Mouse (Mus musculus): ENCODE data around the gene Dmwd. TPM values are rescaled to one million over a fixed set of nuclear protein-coding genes. Genes with fewer than 3 reads are reported as not detected.

The Dmwd gene
- polyA plus RNA-seq, 1 experiment from 2014 or later = 3.6 TPM

DNA sequence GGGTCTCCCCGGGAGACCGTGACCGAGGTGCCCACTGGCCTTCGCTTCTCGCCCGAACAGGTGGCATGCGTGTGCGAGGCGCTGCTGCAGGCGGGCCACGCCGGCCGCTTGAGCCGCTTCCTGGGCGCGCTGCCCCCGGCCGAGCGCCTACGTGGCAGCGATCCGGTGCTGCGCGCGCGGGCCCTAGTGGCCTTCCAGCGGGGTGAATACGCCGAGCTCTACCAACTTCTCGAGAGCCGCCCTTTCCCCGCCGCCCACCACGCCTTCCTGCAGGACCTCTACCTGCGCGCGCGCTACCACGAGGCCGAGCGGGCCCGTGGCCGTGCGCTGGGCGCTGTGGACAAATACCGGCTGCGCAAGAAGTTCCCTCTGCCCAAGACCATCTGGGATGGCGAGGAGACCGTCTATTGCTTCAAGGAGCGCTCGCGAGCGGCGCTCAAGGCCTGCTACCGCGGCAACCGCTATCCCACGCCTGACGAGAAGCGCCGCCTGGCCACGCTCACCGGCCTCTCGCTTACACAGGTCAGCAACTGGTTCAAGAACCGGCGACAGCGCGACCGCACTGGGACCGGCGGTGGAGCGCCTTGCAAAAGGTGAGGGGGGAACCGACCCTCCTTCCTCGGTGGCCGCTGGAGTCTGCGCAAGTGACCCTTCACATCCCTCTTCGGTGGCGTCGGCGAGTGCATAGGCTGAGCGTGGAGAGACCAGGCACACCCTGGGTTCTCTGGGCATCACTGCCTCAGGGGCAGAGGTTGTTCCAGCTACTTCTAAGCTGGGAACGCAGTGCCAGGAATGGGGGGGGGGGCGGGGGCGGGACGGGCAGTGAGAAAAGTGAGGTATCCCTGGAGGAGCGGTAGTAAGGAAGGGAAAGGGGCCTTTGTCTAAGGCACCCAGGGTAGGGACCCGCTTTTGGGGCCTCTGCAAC is 19.1 kb downstream of the Dmwd start:
- Histone ChIP-seq H3K27ac (replicated peaks) (peak overlapping the region; percentile 84), H3K4me2 (peak overlapping the region; percentile 96), H3K9me3 (replicated peaks) (no peaks in the 10 kb centered on the region), H3K9ac (peak overlapping the region; percentile 60), H3K4me3 (replicated peaks) (peak overlapping the region; percentile 67), H3K36me3 (replicated peaks) (no peaks in the 10 kb centered on the region), H3K4me1 (replicated peaks) (peaks cover 59% of the 10 kb centered on the region), H3K27me3 (peaks cover 95% of the 10 kb centered on the region)
- no peak for ATAC-seq (ENCODE audit: insufficient read depth)
- whole genome bisulfite sequencing (ENCODE audit: insufficient replicate concordance) = under 1% methylated on average over 87 of the region's 87 CpGs

DNA sequence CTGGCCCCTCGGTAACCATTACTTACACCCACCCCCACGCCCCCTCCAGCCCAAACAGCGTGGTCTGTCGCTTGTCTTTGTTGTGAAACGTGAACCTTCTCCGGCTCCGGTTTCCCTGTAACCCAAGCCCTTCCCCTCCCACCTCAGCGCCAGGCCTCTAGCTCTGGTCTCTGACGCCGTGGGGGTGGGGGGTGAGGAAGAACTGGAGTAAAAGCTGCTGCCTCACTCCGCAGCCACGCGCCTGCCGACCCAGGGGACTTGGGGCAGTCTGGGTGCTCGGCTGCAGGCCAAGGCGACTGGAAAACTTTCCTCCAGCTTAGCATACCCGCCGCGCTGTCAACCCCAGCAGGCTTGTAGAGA is 19.7 kb downstream of the Dmwd start:
- Histone ChIP-seq H3K36me3 (replicated peaks) (no peaks in the 10 kb centered on the region), H3K4me1 (replicated peaks) (peaks cover 59% of the 10 kb centered on the region), H3K27me3 (peaks cover 95% of the 10 kb centered on the region), H3K4me2 (peak overlapping the region; percentile 96), H3K27ac (replicated peaks) (no peak overlapping the region; the same call in 1 of the 2 replicates), H3K9me3 (replicated peaks) (no peaks in the 10 kb centered on the region), H3K4me3 (replicated peaks) (peak overlapping the region; percentile 67), H3K9ac (no peak overlapping the region)
- WGBS (ENCODE audit: insufficient replicate concordance) = 4% methylated on average over 19 of the region's 19 CpGs
- no peak for ATAC-seq (ENCODE audit: insufficient read depth)

DNA sequence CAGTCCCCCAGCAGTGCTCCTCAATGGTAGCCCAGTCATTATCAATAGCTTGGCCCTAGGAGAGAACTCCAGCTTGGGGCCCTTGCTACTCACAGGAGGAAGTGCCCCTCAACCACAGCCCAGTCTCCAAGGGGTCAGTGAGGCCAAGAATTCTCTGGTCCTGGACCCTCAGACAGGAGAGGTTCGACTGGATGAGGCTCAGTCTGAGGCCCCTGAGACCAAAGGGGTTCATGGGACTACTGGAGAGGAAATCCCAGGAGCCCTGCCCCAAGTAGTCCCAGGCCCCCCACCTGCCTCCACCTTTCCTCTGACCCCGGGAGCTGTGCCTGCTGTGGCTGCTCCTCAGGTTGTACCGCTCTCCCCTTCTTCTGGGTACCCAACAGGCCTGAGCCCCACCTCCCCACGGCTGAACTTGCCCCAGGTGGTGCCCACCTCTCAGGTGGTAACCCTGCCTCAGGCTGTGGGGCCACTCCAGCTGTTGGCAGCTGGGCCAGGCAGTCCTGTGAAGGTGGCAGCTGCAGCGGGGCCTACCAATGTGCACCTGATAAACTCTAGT is 20.5 kb downstream of the Dmwd start:
- Histone ChIP-seq H3K9ac (no peak overlapping the region), H3K4me3 (replicated peaks) (no peak overlapping the region), H3K4me1 (replicated peaks) (peaks cover 59% of the 10 kb centered on the region), H3K36me3 (replicated peaks) (no peaks in the 10 kb centered on the region), H3K9me3 (replicated peaks) (no peaks in the 10 kb centered on the region), H3K27me3 (peaks cover 88% of the 10 kb centered on the region), H3K4me2 (peak overlapping the region; percentile 96), H3K27ac (replicated peaks) (no peak overlapping the region)
- ATAC-seq (ENCODE audit: insufficient read depth) = no peak
- WGBS (ENCODE audit: insufficient replicate concordance) = 42% methylated on average over 5 of the region's 5 CpGs

DNA sequence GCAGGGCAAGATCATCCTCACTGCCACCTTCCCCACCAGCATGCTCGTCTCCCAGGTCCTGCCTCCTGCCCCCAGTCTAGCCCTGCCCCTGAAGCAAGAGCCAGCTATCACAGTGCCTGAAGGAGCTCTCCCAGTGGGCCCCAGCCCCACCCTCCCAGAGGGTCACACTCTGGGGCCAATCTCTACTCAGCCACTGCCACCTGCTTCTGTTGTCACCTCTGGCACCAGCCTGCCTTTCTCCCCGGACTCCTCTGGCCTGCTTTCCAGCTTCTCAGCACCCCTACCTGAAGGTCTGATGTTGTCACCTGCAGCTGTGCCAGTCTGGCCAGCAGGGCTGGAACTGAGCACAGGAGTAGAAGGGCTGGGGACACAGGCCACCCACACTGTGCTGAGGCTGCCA is 21.2 kb downstream of the Dmwd start:
- WGBS (ENCODE audit: insufficient replicate concordance) = 27% methylated on average over 2 of the region's 2 CpGs
- H3K4me1 ChIP-seq (replicated peaks) = peaks cover 53% of the 10 kb centered on the region

DNA sequence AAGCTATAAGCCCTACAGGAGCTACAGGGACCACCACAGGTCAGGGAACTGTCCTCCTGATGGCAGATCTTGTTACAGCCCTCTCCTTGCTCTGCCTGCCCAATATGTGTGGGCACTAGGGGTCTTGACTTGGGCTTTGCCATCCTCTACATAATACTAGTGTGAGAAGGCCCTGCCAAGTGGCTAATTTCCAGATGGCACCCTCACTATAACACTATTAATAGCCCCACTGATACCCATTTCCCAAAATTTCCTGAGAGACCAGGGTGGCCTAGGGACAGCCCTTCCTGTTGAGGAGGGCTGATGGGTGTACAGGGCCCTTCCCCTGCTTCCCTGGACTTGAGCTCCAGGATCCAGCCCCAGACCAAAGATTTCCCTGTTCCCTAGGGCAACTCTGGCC is 21.8 kb downstream of the Dmwd start:
- Histone ChIP-seq H3K36me3 (replicated peaks) (no peaks in the 10 kb centered on the region), H3K4me1 (replicated peaks) (peaks cover 47% of the 10 kb centered on the region), H3K27me3 (peaks cover 77% of the 10 kb centered on the region), H3K27ac (replicated peaks) (no peak overlapping the region), H3K4me2 (no peak overlapping the region), H3K9me3 (replicated peaks) (no peaks in the 10 kb centered on the region), H3K9ac (no peak overlapping the region), H3K4me3 (replicated peaks) (no peak overlapping the region)
- ATAC-seq (ENCODE audit: insufficient read depth) = no peak

More for the DNA sequence above, 21.2 kb downstream of the Dmwd start:
- Histone ChIP-seq H3K9ac (no peak overlapping the region), H3K36me3 (replicated peaks) (no peaks in the 10 kb centered on the region), H3K27me3 (peaks cover 81% of the 10 kb centered on the region), H3K4me3 (replicated peaks) (no peak overlapping the region), H3K27ac (replicated peaks) (no peak overlapping the region), H3K9me3 (replicated peaks) (no peaks in the 10 kb centered on the region), H3K4me2 (no peak overlapping the region)
- ATAC-seq (ENCODE audit: insufficient read depth) = no peak

DNA sequence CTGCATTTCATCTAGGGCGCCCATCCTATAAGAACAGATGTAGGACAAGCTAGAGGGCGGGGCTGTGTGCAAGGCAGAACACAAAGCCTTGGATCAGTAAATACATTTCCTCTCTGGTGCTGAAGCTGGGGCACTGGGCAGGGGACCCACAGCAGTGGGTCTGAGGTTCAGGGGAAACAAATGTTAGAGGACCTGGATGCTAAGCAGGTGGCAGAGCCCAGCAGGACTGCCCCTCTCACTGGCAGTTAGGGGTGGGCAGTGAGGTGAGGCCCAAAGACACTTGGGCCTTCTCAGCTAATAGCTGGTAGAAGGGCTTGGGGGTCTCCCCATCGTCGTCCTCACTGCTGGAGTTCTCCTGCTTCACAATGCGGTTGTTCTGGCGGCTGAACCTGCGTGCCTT is 22.8 kb downstream of the Dmwd start:
- Histone ChIP-seq H3K36me3 (replicated peaks) (no peaks in the 10 kb centered on the region), H3K9ac (no peak overlapping the region), H3K27me3 (peaks cover 77% of the 10 kb centered on the region), H3K27ac (replicated peaks) (no peak overlapping the region), H3K4me1 (replicated peaks) (peaks cover 37% of the 10 kb centered on the region), H3K9me3 (replicated peaks) (no peaks in the 10 kb centered on the region), H3K4me2 (no peak overlapping the region), H3K4me3 (replicated peaks) (no peak overlapping the region)
- 55% methylated on average over 7 of the region's 7 CpGs for WGBS (ENCODE audit: insufficient replicate concordance)
- ATAC-seq (ENCODE audit: insufficient read depth) = no peak

DNA sequence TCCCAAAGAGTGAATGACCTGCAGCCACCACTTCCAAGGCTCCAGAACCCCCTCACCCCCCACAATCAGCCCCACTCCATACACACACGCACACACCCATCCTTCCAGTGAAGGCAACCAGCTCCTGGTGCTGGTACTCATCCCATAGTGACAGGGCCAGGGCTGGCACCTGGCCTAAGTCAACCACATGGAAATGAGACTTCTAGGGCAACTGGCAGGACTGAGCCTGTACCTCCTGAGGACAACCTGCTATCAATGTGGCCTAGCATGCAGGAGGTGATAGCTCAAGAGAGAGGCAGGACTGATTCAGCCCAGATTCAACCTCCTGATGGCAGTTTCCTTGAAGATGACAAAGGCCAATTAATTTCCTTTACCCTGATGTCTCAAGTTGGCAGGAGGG is 24.3 kb downstream of the Dmwd start:
- H3K27ac ChIP-seq (replicated peaks) = no peak overlapping the region
- H3K36me3 ChIP-seq (replicated peaks) = no peaks in the 10 kb centered on the region
- H3K4me1 ChIP-seq (replicated peaks) = peaks cover 22% of the 10 kb centered on the region
- H3K4me2 ChIP-seq = no peak overlapping the region
- H3K27me3 ChIP-seq = peaks cover 62% of the 10 kb centered on the region
- ATAC-seq (ENCODE audit: insufficient read depth) = no peak
- WGBS (ENCODE audit: insufficient replicate concordance) = 47% methylated on average over 1 of the region's 1 CpGs
- no peak overlapping the region for H3K4me3 ChIP-seq (replicated peaks)
- no peaks in the 10 kb centered on the region for H3K9me3 ChIP-seq (replicated peaks)
- no peak overlapping the region for H3K9ac ChIP-seq

DNA sequence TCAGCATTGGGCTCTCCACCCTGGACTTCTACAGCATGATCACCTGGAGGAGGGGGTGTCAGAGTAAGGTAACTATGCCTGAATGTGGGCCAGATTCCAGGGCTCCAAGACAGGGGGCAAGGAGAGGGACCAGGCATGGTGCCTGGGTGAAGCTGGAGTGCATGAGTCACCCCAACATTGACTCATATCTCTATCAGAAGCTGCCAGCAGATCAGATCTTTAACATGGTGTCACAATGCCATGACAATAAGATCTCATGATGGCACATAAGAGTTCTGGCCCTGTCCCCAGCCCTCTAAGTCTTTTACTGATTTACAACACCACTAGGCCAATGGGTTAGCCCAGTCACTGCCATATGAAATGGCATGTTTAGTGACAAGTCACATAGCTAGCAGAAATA is 27.7 kb downstream of the Dmwd start:
- Histone ChIP-seq H3K9me3 (replicated peaks) (no peaks in the 10 kb centered on the region), H3K27ac (replicated peaks) (no peak overlapping the region), H3K4me3 (replicated peaks) (no peak overlapping the region), H3K36me3 (replicated peaks) (no peaks in the 10 kb centered on the region), H3K27me3 (peaks cover 42% of the 10 kb centered on the region), H3K4me1 (replicated peaks) (0 out of 2 replicates have a peak, but pooled peaks cover 3% of the 10 kb centered on the region), H3K4me2 (no peak overlapping the region), H3K9ac (no peak overlapping the region)
- no peak for ATAC-seq (ENCODE audit: insufficient read depth)

DNA sequence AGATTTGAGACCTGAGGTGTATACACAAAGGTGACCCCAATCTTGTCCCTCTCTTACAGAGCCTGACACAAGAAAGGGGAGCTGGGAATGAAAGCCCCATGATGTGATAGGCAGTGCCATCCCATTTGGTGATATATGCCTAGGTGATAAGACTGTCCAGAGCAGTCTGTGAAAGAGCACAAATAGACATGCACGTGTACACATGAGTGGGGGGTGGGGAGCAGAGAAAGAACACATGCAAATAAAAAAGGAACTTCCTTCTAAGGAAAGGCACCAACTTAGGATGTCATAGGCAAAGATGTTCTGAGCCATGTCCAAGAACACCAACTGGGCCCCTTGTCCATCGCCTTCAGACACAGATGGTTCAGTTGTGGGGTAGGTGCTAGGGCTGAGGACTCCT is 28.5 kb downstream of the Dmwd start:
- 0 out of 2 replicates have a peak, but pooled peaks cover 3% of the 10 kb centered on the region for H3K4me1 ChIP-seq (replicated peaks)
- no peak overlapping the region for H3K4me3 ChIP-seq (replicated peaks)
- H3K9ac ChIP-seq = no peak overlapping the region
- no peak for ATAC-seq (ENCODE audit: insufficient read depth)
- no peak overlapping the region for H3K4me2 ChIP-seq
- 42% methylated on average over 2 of the region's 2 CpGs for WGBS (ENCODE audit: insufficient replicate concordance)
- H3K36me3 ChIP-seq (replicated peaks) = no peaks in the 10 kb centered on the region
- no peak overlapping the region for H3K27ac ChIP-seq (replicated peaks)
- H3K27me3 ChIP-seq = peaks cover 37% of the 10 kb centered on the region
- no peaks in the 10 kb centered on the region for H3K9me3 ChIP-seq (replicated peaks)

DNA sequence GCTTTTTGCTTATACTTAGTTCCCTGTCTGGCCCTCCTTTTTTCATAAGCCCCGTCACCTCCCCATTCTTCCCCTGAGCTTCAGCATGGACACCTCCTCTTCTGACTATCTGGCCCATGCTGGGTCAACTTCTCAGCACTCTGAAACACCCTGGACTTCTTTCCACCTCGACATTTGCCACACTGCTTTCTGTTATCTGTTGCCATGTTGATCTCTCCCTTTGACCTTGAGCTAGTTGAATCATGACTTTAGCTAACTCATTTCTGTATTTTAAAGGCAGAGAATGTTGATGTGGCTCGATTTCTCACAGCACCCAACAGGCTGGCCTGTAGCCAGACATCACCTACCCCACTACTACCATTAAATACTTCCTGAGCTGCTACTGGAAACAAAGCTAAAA is 31.4 kb downstream of the Dmwd start:
- no peak for ATAC-seq (ENCODE audit: insufficient read depth)
- 0 out of 2 replicates have a peak, but pooled peaks cover 3% of the 10 kb centered on the region for H3K4me1 ChIP-seq (replicated peaks)
- H3K27me3 ChIP-seq = peaks cover 34% of the 10 kb centered on the region
- WGBS (ENCODE audit: insufficient replicate concordance) = 27% methylated on average over 3 of the region's 3 CpGs
- H3K4me3 ChIP-seq (replicated peaks) = no peak overlapping the region
- no peak overlapping the region for H3K27ac ChIP-seq (replicated peaks)
- H3K36me3 ChIP-seq (replicated peaks) = no peaks in the 10 kb centered on the region
- no peak overlapping the region for H3K9ac ChIP-seq
- no peaks in the 10 kb centered on the region for H3K9me3 ChIP-seq (replicated peaks)
- no peak overlapping the region for H3K4me2 ChIP-seq

DNA sequence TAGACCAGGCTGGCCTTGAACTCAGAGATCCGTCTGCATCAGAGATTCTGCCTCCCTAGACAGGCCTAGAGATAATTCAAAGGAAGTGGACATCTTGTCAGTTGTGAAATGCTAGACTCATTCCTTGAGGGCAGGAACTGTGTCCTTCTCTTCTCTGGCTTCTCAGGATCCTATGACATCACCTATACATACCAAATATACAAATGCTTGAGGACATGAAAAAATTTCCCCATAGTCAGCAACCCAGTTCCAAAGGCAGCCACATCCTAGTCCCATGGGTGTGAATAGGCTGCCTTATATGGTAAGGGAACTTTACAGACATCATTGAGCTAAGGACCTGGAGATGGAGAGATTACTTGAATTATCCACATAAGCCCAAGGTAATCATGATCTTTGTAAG is 33.5 kb downstream of the Dmwd start:
- no peak for ATAC-seq (ENCODE audit: insufficient read depth)
- H3K27ac ChIP-seq (replicated peaks) = no peak overlapping the region
- 0 out of 2 replicates have a peak, but pooled peaks cover 3% of the 10 kb centered on the region for H3K4me1 ChIP-seq (replicated peaks)
- no peak overlapping the region for H3K9ac ChIP-seq
- 46% methylated on average over 1 of the region's 1 CpGs for whole genome bisulfite sequencing (ENCODE audit: insufficient replicate concordance)
- H3K36me3 ChIP-seq (replicated peaks) = no peaks in the 10 kb centered on the region
- H3K4me2 ChIP-seq = no peak overlapping the region
- H3K9me3 ChIP-seq (replicated peaks) = no peaks in the 10 kb centered on the region
- H3K27me3 ChIP-seq = peaks cover 38% of the 10 kb centered on the region
- no peak overlapping the region for H3K4me3 ChIP-seq (replicated peaks)

Measured in liver, embryonic 15.5 days (tissue).